Mouse (Mus musculus) spleen, embryonic (tissue): Measurements from ENCODE around the gene Etfa.

Experiments used
- CTCF ChIA-PET: fragments of 350-600 bp; sonication (Branson Sonifier 250); formaldehyde crosslinking; loops from one replicate; lab custom pipeline; 2022; lab: Charles Lee

Etfa gene

GRCm38 (mm10) chr9:55429242-55429975, 82.6 kb downstream of the Etfa start:
- CTCF ChIA-PET, result interaction anchor here (0.7 to 0.8 kb wide), 2 partner anchors 26 to 106 kb away, joined by 3 to 6 read pairs; no protein-coding TSS in a partner anchor

- CTCF ChIA-PET, result no interaction called here
Measured at GRCm38 (mm10) chr9:55425271-55425810, 86.7 kb downstream of the Etfa start.

- CTCF ChIA-PET, result interaction anchor here (0.6 kb wide), 1 partner anchor 487 kb away, joined by 6 read pairs; no protein-coding TSS in a partner anchor
Measured at GRCm38 (mm10) chr9:55423451-55424424, 88.3 kb downstream of the Etfa start.

GRCm38 (mm10) chr9:55421786-55422185, 90.3 kb downstream of the Etfa start:
- CTCF ChIA-PET, result no interaction called here

- CTCF ChIA-PET, result no interaction called here
Measured at GRCm38 (mm10) chr9:55411154-55411553, 100.9 kb downstream of the Etfa start.

GRCm38 (mm10) chr9:55410430-55410829, 101.6 kb downstream of the Etfa start:
- CTCF ChIA-PET, result no interaction called here

GRCm38 (mm10) chr9:55409833-55410232, 102.2 kb downstream of the Etfa start:
- CTCF ChIA-PET, result no interaction called here

GRCm38 (mm10) chr9:55408851-55409250, 103.2 kb downstream of the Etfa start:
- CTCF ChIA-PET, result no interaction called here

GRCm38 (mm10) chr9:55406773-55407172, 105.3 kb downstream of the Etfa start:
- CTCF ChIA-PET, result no interaction called here

- CTCF ChIA-PET, result no interaction called here
Measured at GRCm38 (mm10) chr9:55404976-55405702, 106.9 kb downstream of the Etfa start.
